Mouse (Mus musculus) frontal cortex, adult (tissue): Measurements from ENCODE around the gene Cyp26a1.
A peak's percentile ranks its signal among the peaks of the same experiment; 100 is the strongest.

Experiments used
- ATAC-seq: cut with Nextera tagmentation; 2 replicates; pipeline ENCODE4 v1.9.2; 2017; ENCODE audit warnings: mild to moderate bottlenecking, moderate library complexity, mixed read lengths; ENCODE audit not compliant: low TSS enrichment

Cyp26a1 gene

GRCm38 (mm10) chr19:37697651-37698272, at the start of gene Cyp26a1:
Gene Cyp26a1 (plus strand): TSS chr19:37697798.
- ATAC-seq = no peak; the same call in 1 of the 2 replicates

- ATAC-seq = 0 out of 2 replicates have a peak, but pooled peaks have one; percentile 62
Measured at GRCm38 (mm10) chr19:37647994-37648393, 49.6 kb upstream of the Cyp26a1 start.

GRCm38 (mm10) chr19:37650526-37650925, 47.1 kb upstream of the Cyp26a1 start:
- no peak for ATAC-seq

- ATAC-seq = no peak
Measured at GRCm38 (mm10) chr19:37654012-37654411, 43.6 kb upstream of the Cyp26a1 start.

- ATAC-seq = no peak
Measured at GRCm38 (mm10) chr19:37656441-37656840, 41.2 kb upstream of the Cyp26a1 start.

- ATAC-seq = no peak
Measured at GRCm38 (mm10) chr19:37665256-37665655, 32.3 kb upstream of the Cyp26a1 start.

GRCm38 (mm10) chr19:37667855-37668594, 29.6 kb upstream of the Cyp26a1 start:
- no peak for ATAC-seq

- ATAC-seq = no peak
Measured at GRCm38 (mm10) chr19:37668657-37669056, 28.9 kb upstream of the Cyp26a1 start.

- ATAC-seq = no peak
Measured at GRCm38 (mm10) chr19:37669486-37669885, 28.1 kb upstream of the Cyp26a1 start.

GRCm38 (mm10) chr19:37673393-37673792, 24.2 kb upstream of the Cyp26a1 start:
- peak; percentile 65; the same call in 1 of the 2 replicates for ATAC-seq

- no peak for ATAC-seq
Measured at GRCm38 (mm10) chr19:37685281-37685680, 12.3 kb upstream of the Cyp26a1 start, which contains the start of gene Cyp26c1. Gene Cyp26c1 (plus strand): TSS chr19:37685581.

GRCm38 (mm10) chr19:37686347-37686746, 11.3 kb upstream of the Cyp26a1 start:
- ATAC-seq = no peak

GRCm38 (mm10) chr19:37686941-37687850, 10.4 kb upstream of the Cyp26a1 start:
- no peak for ATAC-seq

- no peak for ATAC-seq
Measured at GRCm38 (mm10) chr19:37689478-37689877, 8.1 kb upstream of the Cyp26a1 start.

- no peak for ATAC-seq
Measured at GRCm38 (mm10) chr19:37690716-37691115, 6.9 kb upstream of the Cyp26a1 start.

- peak; percentile 76 for ATAC-seq
Measured at GRCm38 (mm10) chr19:37692879-37693278, 4.7 kb upstream of the Cyp26a1 start.

- ATAC-seq = no peak
Measured at GRCm38 (mm10) chr19:37695146-37695545, 2.5 kb upstream of the Cyp26a1 start.

- no peak for ATAC-seq
Measured at GRCm38 (mm10) chr19:37695762-37696602, 1.6 kb upstream of the Cyp26a1 start.

GRCm38 (mm10) chr19:37696603-37697334, 829 bp upstream of the Cyp26a1 start:
- no peak for ATAC-seq

- no peak for ATAC-seq
Measured at GRCm38 (mm10) chr19:37697335-37697636, 312 bp upstream of the Cyp26a1 start.
